Comparison of ENCODE assay signal across 20 mouse cellular contexts in genomic region chr2:129181509-129181908, GRCm38 (mm10). TPM values are rescaled to one million over a fixed set of nuclear protein-coding genes. Genes with fewer than 3 reads are reported as not detected.
DNase-seq lines count a peak whose midpoint lies in the region; ATAC-seq and TF ChIP-seq lines count a peak whose summit lies in the region.
"Had no signal": no experiment of that assay in that cellular context is flagged by ENCODE, and none has a peak within 500 bp of the region (broad histone marks: within the 10 kb centered on the region; RNA-seq: fewer than 3 reads in every experiment).

No protein-coding gene starts in this region.

- H3K4me3 ChIP-seq in intestine, postnatal 0 days (ENCODE audit: low read depth, low read length), result no peak overlapping the region
- no peak overlapping the region for H3K4me3 ChIP-seq in intestine, embryonic 16.5 days (ENCODE audit: low read length)
- no peak overlapping the region for H3K4me3 ChIP-seq in thymus, adult 2 months (ENCODE audit: control insufficient read depth, insufficient read depth, low read length)
- H3K4me3 ChIP-seq in MEL (ENCODE audit: control insufficient read depth in 1 of 2, insufficient read depth in 1 of 2, low read depth in 2 of 2, low read length in 2 of 2), result no peak overlapping the region
- H3K4me3 ChIP-seq in liver, postnatal 0 days (ENCODE audit: low read depth, low read length), result no peak overlapping the region
- H3K4me3 ChIP-seq in hindbrain, embryonic 10.5 days, result no peak overlapping the region
- H3K4me3 ChIP-seq: erythroblast, embryonic 14.5 days; heart, embryonic 13.5 days; limb, embryonic 15.5 days had no signal

- 82% methylated on average over 5 of the region's 5 CpGs for WGBS in intestine, postnatal 0 days
- 81% methylated on average over 5 of the region's 5 CpGs for WGBS in intestine, embryonic 16.5 days
- WGBS in thymus, adult 2 months, result 86% methylated on average over 5 of the region's 5 CpGs
- WGBS in liver, postnatal 0 days (ENCODE audit: insufficient replicate concordance), result 75% methylated on average over 5 of the region's 5 CpGs
- 90% methylated on average over 5 of the region's 5 CpGs for WGBS in hindbrain, embryonic 10.5 days

- no peaks in the 10 kb centered on the region for H3K36me3 ChIP-seq in intestine, postnatal 0 days (ENCODE audit: control insufficient read depth, insufficient read depth)
- H3K36me3 ChIP-seq in intestine, embryonic 16.5 days (ENCODE audit: control insufficient read depth, insufficient read depth, low read length), result no peaks in the 10 kb centered on the region
- no peaks in the 10 kb centered on the region for H3K36me3 ChIP-seq in thymus, adult 2 months (ENCODE audit: control insufficient read depth, insufficient read depth, low read length)
- peaks cover 0 to 6% of the 10 kb centered on the region in 2 experiments; a peak in 1 of 4 replicates for H3K36me3 ChIP-seq in MEL (ENCODE audit: control insufficient read depth in 1 of 2, insufficient read depth in 2 of 2, low read length in 2 of 2)
- H3K36me3 ChIP-seq in liver, postnatal 0 days (replicated peaks; ENCODE audit: insufficient read depth, low read length), result no peaks in the 10 kb centered on the region
- no peaks in the 10 kb centered on the region for H3K36me3 ChIP-seq in hindbrain, embryonic 10.5 days
- H3K36me3 ChIP-seq: heart, embryonic 13.5 days; limb, embryonic 15.5 days had no signal

- no peak overlapping the region for H3K27ac ChIP-seq in intestine, postnatal 0 days (ENCODE audit: low read depth, low read length)
- H3K27ac ChIP-seq in intestine, embryonic 16.5 days (ENCODE audit: low read length), result no peak overlapping the region
- H3K27ac ChIP-seq in thymus, adult 2 months (ENCODE audit: control insufficient read depth, insufficient read depth, low read length), result peak overlapping the region; percentile 91
- H3K27ac ChIP-seq in MEL (ENCODE audit: control insufficient read depth, low read depth, low read length), result no peak overlapping the region
- H3K27ac ChIP-seq in liver, postnatal 0 days (ENCODE audit: low read depth), result no peak overlapping the region
- H3K27ac ChIP-seq in hindbrain, embryonic 10.5 days, result no peak overlapping the region
- H3K27ac ChIP-seq: heart, embryonic 13.5 days; limb, embryonic 15.5 days had no signal

- no peak for ATAC-seq in intestine, postnatal 0 days
- no peak for ATAC-seq in intestine, embryonic 16.5 days
- no peak for ATAC-seq in liver, postnatal 0 days
- ATAC-seq: forebrain, embryonic 14.5 days; hindbrain, embryonic 16.5 days; Patski had no signal

- H3K9ac ChIP-seq in intestine, postnatal 0 days (ENCODE audit: low read depth, low read length), result no peak overlapping the region
- H3K9ac ChIP-seq in intestine, embryonic 16.5 days (ENCODE audit: low read depth, low read length), result no peak overlapping the region
- no peak overlapping the region for H3K9ac ChIP-seq in MEL (ENCODE audit: control insufficient read depth, low read depth, low read length, poor library complexity, severe bottlenecking)
- H3K9ac ChIP-seq in liver, postnatal 0 days (replicated peaks), result no peak overlapping the region
- H3K9ac ChIP-seq: heart, embryonic 13.5 days; limb, embryonic 15.5 days had no signal

- TF ChIP-seq POLR2A in thymus, adult 2 months (IDR thresholded peaks at IDR 0.05; ENCODE audit: control insufficient read depth, extremely low read depth, insufficient read depth, low read length, poor library complexity), result no peak
- TF ChIP-seq POLR2A in MEL (IDR thresholded peaks at IDR 0.05; ENCODE audit: control insufficient read depth in 1 of 2, insufficient read depth in 1 of 2, low read depth in 1 of 2, low read length in 2 of 2, poor library complexity in 1 of 2), result no peak

- TF ChIP-seq EP300 in MEL (IDR thresholded peaks at IDR 0.05; ENCODE audit: low read depth in 1 of 2, low read length in 2 of 2), result no peak
- no peak for TF ChIP-seq EP300 in liver, postnatal 0 days (IDR thresholded peaks at IDR 0.05; ENCODE audit: low read depth)

- peak; percentile 27; the same call in 1 of the 2 replicates for TF ChIP-seq CTCF in intestine, postnatal 0 days (IDR thresholded peaks at IDR 0.05; ENCODE audit: low read depth)
- no peak for TF ChIP-seq CTCF in thymus, adult 2 months (IDR thresholded peaks at IDR 0.05; ENCODE audit: borderline replicate concordance, control insufficient read depth, extremely low read depth, insufficient read depth, low read length, poor library complexity)
- peak; percentile 45 to 61 (median 58) for TF ChIP-seq CTCF in MEL (IDR thresholded peaks at IDR 0.05 in 2 of 3, conservative IDR thresholded peaks at IDR 0.05 in 1 of 3; ENCODE audit: control insufficient read depth in 1 of 3, insufficient read depth in 1 of 3, low read depth in 2 of 3, low read length in 3 of 3, poor library complexity in 1 of 3, severe bottlenecking in 1 of 3)
- peak; percentile 21; the same call in 1 of the 2 replicates for TF ChIP-seq CTCF in liver, postnatal 0 days (IDR thresholded peaks at IDR 0.05; ENCODE audit: low read depth)

- H3K4me1 ChIP-seq in intestine, postnatal 0 days (replicated peaks; ENCODE audit: control insufficient read depth, insufficient read depth, low read length), result no peaks in the 10 kb centered on the region
- no peaks in the 10 kb centered on the region for H3K4me1 ChIP-seq in intestine, embryonic 16.5 days (ENCODE audit: control insufficient read depth, insufficient read depth, low read length)
- peaks cover 68% of the 10 kb centered on the region for H3K4me1 ChIP-seq in thymus, adult 2 months (replicated peaks; ENCODE audit: control insufficient read depth, insufficient read depth, low read length)
- peaks cover 2 to 15% of the 10 kb centered on the region in 2 experiments; a peak in 3 of 4 replicates for H3K4me1 ChIP-seq in MEL (ENCODE audit: control insufficient read depth in 1 of 2, insufficient read depth in 2 of 2, low read length in 2 of 2)
- peaks cover 8% of the 10 kb centered on the region for H3K4me1 ChIP-seq in liver, postnatal 0 days (ENCODE audit: insufficient read depth)
- H3K4me1 ChIP-seq in hindbrain, embryonic 10.5 days (replicated peaks), result 0 out of 2 replicates have a peak, but pooled peaks cover 3% of the 10 kb centered on the region

- no peaks in the 10 kb centered on the region for H3K79me2 ChIP-seq in MEL (ENCODE audit: control insufficient read depth, insufficient read depth, low read length, poor library complexity)

- no peak overlapping the region for H3K4me2 ChIP-seq in intestine, postnatal 0 days (replicated peaks; ENCODE audit: low read depth)
- no peak overlapping the region for H3K4me2 ChIP-seq in intestine, embryonic 16.5 days (ENCODE audit: low read depth, low read length)
- no peak overlapping the region for H3K4me2 ChIP-seq in liver, postnatal 0 days (ENCODE audit: low read depth, low read length)
- H3K4me2 ChIP-seq: heart, embryonic 13.5 days; limb, embryonic 15.5 days had no signal

- no peaks in the 10 kb centered on the region for H3K27me3 ChIP-seq in intestine, postnatal 0 days (replicated peaks; ENCODE audit: control insufficient read depth, insufficient read depth, low read length)
- H3K27me3 ChIP-seq in intestine, embryonic 16.5 days (replicated peaks; ENCODE audit: control insufficient read depth, insufficient read depth, low read length), result no peaks in the 10 kb centered on the region
- H3K27me3 ChIP-seq in thymus, adult 2 months (ENCODE audit: control insufficient read depth, insufficient read depth, low read length), result no peaks in the 10 kb centered on the region
- no peaks in the 10 kb centered on the region for H3K27me3 ChIP-seq in MEL (ENCODE audit: control insufficient read depth in 1 of 2, insufficient read depth in 2 of 2, low read length in 2 of 2)
- no peaks in the 10 kb centered on the region for H3K27me3 ChIP-seq in liver, postnatal 0 days (ENCODE audit: insufficient read depth, low read length)
- H3K27me3 ChIP-seq in hindbrain, embryonic 10.5 days (ENCODE audit: insufficient read depth, poor library complexity, severe bottlenecking), result no peaks in the 10 kb centered on the region
- H3K27me3 ChIP-seq: heart, embryonic 13.5 days; limb, embryonic 15.5 days; Patski had no signal

- TF ChIP-seq RAD21 in MEL (IDR thresholded peaks at IDR 0.05; ENCODE audit: low read depth, low read length), result peak; percentile 49

- DNase-seq in thymus, adult 2 months, result peak; percentile 30
- DNase-seq in thymus, adult 18-20 months, result no peak
- DNase-seq in MEL (ENCODE audit: low read depth, low spot score), result peak; percentile 52
- no peak for DNase-seq in liver, postnatal 0 days
- DNase-seq in layer of hippocampus, postnatal 36 days, result no peak
- no peak for DNase-seq in hindbrain, embryonic 10.5 days (ENCODE audit: low spot score)
- DNase-seq: B cell, adult 2 months; cerebellum, postnatal 36 days; heart, postnatal 36 days; kidney, adult 8-10 months; kidney, postnatal 25 days; layer of hippocampus, adult 9-11 months had no signal

- H3K9me3 ChIP-seq in intestine, postnatal 0 days (ENCODE audit: control insufficient read depth), result no peaks in the 10 kb centered on the region
- no peaks in the 10 kb centered on the region for H3K9me3 ChIP-seq in intestine, embryonic 16.5 days (ENCODE audit: control insufficient read depth, low read length)
- no peaks in the 10 kb centered on the region for H3K9me3 ChIP-seq in MEL (replicated peaks; ENCODE audit: insufficient read depth, low read length)
- no peaks in the 10 kb centered on the region for H3K9me3 ChIP-seq in liver, postnatal 0 days (ENCODE audit: low read length)
- no peaks in the 10 kb centered on the region for H3K9me3 ChIP-seq in hindbrain, embryonic 10.5 days
- H3K9me3 ChIP-seq: heart, embryonic 13.5 days; limb, embryonic 15.5 days had no signal

RNA-seq across cellular contexts. Expression of gene Slc20a1, which starts 17.1 kb away (rescaled TPM):
- 14.4 and 16.0 TPM in 2 replicates for polyA plus RNA-seq in intestine, postnatal 0 days (2015; fragmentation: Nextera tagmentation; extraction: Ambion mirVana)
- polyA plus RNA-seq in intestine, embryonic 16.5 days (2015; fragmentation: Nextera tagmentation; extraction: Ambion mirVana), result 28.8 and 30.4 TPM in 2 replicates
- polyA plus RNA-seq in thymus, adult 2 months (2012; rRNA removed), result 77.3 and 82.0 TPM in 2 replicates
- 44.9 and 69.4 TPM in 2 replicates for total RNA-seq in MEL (2012; rRNA removed)
- 10 to 100 TPM in 1 of 2 experiments, not detected in 1; 80.7 TPM for polyA plus RNA-seq in MEL (2012; ENCODE audit: insufficient read depth in 1 of 2, insufficient read length in 2 of 2, low read depth in 1 of 2, low replicate concordance in 2 of 2, missing spikeins in 1 of 2)
- 20.2 and 24.9 TPM in 2 replicates for polyA plus RNA-seq in liver, postnatal 0 days (2015; fragmentation: Nextera tagmentation; extraction: Ambion mirVana)
- total RNA-seq in layer of hippocampus, postnatal 36 days (2021), result 100 to 1,000 TPM; 115 to 119 TPM
- polyA plus RNA-seq in hindbrain, embryonic 10.5 days (2016; fragmentation: Nextera tagmentation; extraction: Ambion mirVana), result 37.8 and 46.9 TPM in 2 replicates

RNA-seq across cellular contexts. Expression of gene Chchd5, which starts 52.0 kb away (rescaled TPM):
- 17.6 and 19.0 TPM in 2 replicates for polyA plus RNA-seq in intestine, postnatal 0 days (2015; fragmentation: Nextera tagmentation; extraction: Ambion mirVana)
- polyA plus RNA-seq in intestine, embryonic 16.5 days (2015; fragmentation: Nextera tagmentation; extraction: Ambion mirVana), result 23.8 and 26.9 TPM in 2 replicates
- polyA plus RNA-seq in thymus, adult 2 months (2012; rRNA removed), result 55.5 and 65.2 TPM in 2 replicates
- total RNA-seq in MEL (2012; rRNA removed), result 15.9 and 17.1 TPM in 2 replicates
- polyA plus RNA-seq in MEL (2012; ENCODE audit: insufficient read depth in 1 of 2, insufficient read length in 2 of 2, low read depth in 1 of 2, low replicate concordance in 2 of 2, missing spikeins in 1 of 2), result 10 to 100 TPM in 1 of 2 experiments, not detected in 1; 23.7 TPM
- polyA plus RNA-seq in liver, postnatal 0 days (2015; fragmentation: Nextera tagmentation; extraction: Ambion mirVana), result 12.8 and 13.0 TPM in 2 replicates
- 10 to 100 TPM; 10.8 to 12.4 TPM for total RNA-seq in layer of hippocampus, postnatal 36 days (2021)
- 27.8 and 29.3 TPM in 2 replicates for polyA plus RNA-seq in hindbrain, embryonic 10.5 days (2016; fragmentation: Nextera tagmentation; extraction: Ambion mirVana)

Comparison
In these comparisons a context has a peak if more than half of its experiments do, and no peak if none do; other contexts are left out.
1. DNase-seq: peak in thymus, adult 2 months (single experiment) and MEL (single experiment); none in thymus, adult 18-20 months (0 of 2), liver, postnatal 0 days (single experiment), layer of hippocampus, postnatal 36 days (0 of 2) and hindbrain, embryonic 10.5 days (single experiment).